Mouse (Mus musculus): ENCODE measurements around the gene Bysl.

DNA sequence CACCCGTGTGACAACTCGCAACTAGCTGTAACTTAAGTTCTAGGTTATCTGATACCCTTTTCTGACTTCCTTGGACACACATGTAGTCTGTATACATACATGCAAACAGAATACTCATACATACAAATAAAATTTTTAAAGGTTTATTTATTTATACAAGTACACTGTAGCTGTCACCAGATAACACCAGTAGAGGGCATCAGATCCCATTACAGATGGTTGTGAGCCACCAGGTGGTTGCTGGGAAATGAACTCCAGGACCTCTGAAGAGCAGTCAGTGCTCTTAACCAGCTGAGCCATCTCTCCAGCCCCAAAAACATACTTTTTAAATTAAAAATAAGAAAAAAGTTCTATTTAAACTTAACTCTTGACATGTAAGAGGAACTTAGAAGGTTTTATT is 31.7 kb upstream of the Bysl start:
- no peak for TF ChIP-seq CTCF (IDR thresholded peaks at IDR 0.05; ENCODE audit: extremely low read depth, insufficient read depth, low read length)
- no peak for TF ChIP-seq POLR2A (IDR thresholded peaks at IDR 0.05; ENCODE audit: extremely low read depth, insufficient read depth, low read length)

All from cortical plate, adult 2 months (tissue).